Mouse (Mus musculus) liver (tissue): ENCODE measurements around the gene Fkbp9.
"Not testable (repeated sequence)": the region's sequence is repeated elsewhere in the genome, so short reads cannot be mapped to it uniquely, and the experiment has no call there.

ENCODE experiments used
- DNase-seq: peaks from one replicate; pipeline ENCODE4 v3.0.0-alpha.2; 2020; ENCODE audit warnings: mixed read lengths

Gene Fkbp9

DNA sequence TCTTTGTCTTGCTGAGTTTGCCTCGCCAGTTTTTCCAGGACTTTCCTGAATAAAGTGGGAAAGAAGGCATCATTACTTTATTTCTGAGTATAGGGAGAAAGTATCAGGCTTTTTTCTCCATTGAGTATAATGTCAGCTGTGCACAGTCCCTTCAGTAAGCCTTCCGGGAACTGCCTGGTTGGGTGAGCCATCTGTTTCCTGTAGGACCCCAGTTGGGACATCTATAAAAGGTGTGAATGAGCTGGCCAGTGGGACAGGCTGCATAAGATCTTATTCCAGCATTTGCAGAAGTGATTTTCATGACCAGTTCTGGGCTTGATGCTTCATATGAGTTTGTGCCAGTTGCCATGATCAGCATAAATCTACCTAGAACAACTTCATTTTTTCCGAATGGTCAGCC is 11.4 kb downstream of the Fkbp9 start:
- DNase-seq, result no peak

- peak; percentile 56 for DNase-seq
Observed at GRCm38 (mm10) chr6:56844365-56844764, 12.5 kb downstream of the Fkbp9 start.

DNA sequence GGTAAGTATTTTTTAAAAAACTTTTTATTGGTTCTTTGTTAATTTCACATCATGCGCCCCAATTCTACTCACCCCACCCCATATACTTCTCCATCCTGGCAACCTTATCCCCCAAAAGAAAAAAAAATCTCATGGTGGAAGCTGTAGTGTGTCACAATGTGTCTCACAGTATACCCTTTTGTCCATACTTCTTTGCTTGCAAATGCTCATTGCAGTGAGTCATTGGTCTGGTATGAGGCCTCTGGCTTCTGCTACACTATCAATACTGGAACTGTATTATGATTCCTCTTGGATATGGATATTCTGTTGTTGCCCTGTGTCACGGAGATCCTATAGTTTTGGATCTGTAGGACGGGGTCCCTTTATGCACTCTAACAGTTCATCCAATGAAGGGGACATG is 17.1 kb downstream of the Fkbp9 start:
- DNase-seq, result no peak

DNA sequence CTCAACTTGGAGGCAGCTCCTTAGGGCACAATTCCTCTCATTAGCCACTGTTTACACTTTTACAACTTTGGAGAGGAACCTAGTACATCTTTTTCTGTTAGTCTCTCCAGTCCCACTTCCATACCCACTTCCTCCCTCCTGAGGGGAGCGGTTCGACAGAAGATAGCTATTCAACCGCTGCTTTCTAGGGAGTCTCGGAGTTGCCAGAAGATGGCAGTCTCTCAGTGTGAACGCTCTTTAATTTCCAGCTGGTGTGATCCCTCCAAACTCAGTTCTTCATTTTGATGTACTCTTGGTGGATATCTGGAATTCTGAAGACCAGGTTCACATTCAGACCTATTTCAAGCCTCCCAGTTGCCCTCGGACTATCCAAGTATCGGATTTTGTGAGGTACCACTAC is 18.5 kb downstream of the Fkbp9 start:
- DNase-seq, result no peak

GRCm38 (mm10) chr6:56854803-56855202 is 22.9 kb downstream of the Fkbp9 start:
- DNase-seq, result no peak

DNA sequence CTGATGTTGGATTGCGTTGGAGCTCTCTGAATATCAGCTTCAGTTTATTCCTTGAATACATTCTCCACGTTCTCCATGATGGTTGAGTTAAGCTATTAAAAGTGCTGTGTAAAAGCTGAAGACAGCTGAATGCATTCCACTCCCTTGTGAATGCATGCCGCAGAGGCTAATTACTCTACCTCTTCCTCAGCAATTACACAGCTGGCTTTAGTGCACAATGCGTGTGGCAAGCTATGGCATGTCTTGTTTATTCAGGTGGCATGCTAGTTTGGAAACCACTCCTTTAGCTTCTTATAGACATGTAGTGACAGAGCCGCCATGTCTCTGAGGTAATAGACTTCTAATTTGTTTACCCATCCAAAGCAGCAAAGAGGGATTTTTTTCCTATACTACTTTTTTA is 24.9 kb downstream of the Fkbp9 start:
- DNase-seq, result no peak

DNA sequence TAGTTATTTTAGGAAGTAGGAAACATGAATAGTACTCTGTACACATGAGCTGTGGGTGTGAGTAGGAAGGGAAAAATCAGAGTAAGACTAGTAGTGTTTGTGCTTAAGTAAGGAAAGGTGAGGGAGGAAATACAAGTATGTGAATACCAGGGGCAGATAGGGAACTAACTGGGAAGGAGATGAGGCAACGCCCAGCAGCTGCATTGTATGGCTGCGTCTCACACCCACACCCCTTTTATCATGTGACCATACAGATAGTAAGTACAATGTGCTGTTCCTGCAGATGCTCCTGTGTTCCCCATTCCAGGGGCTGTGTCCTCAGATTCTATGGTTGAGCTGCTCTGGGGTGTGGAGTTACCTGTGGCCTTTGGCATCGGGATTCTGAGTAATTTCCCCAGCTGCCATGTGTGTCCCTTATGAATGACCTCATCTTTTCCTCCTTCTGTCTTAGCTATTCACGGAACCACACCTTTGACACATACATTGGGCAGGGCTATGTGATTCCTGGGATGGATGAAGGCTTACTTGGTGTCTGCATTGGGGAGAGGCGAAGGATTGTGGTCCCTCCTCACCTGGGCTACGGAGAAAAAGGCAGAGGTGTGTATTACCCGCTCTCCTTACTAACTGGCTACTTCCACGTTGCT is 28.5 kb downstream of the Fkbp9 start:
- peak; percentile 33 for DNase-seq

DNA sequence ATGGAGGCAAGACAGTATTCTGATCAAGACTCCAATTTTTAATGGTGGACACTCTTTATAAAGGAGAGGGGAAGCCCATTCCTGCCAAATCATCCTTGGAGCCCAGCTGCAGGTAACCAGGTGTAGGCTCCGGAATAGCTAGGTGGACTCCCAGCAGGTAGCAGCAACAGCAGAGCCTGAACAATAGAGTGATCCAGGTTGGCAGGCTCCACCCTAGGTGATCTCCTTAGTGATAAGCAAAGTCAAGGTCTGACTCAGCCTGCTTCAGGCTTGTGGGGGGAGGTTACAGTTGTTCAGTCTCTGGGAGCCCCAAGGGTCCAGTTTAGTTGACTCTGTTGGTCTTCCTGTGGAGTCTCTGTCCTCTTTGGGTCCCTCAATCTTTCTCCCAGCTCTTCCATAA is 35.0 kb downstream of the Fkbp9 start:
- not testable (repeated sequence) for DNase-seq

DNA sequence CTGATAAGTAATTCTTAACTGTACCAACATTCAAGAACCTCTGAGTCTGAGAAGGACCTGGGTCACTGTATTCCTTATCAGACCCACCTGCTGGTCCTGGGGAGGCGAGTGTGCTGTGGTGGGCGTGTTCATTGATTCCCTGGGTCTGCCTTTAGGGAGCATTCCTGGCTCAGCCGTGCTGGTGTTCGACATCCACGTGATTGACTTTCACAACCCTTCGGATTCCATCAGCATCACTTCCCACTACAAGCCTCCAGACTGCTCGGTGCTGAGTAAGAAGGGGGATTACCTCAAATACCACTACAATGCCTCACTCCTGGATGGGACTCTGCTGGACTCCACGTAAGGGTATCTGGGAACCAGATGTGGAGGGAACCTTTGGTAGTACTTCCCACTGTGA is 36.7 kb downstream of the Fkbp9 start:
- peak; percentile 31 for DNase-seq

DNA sequence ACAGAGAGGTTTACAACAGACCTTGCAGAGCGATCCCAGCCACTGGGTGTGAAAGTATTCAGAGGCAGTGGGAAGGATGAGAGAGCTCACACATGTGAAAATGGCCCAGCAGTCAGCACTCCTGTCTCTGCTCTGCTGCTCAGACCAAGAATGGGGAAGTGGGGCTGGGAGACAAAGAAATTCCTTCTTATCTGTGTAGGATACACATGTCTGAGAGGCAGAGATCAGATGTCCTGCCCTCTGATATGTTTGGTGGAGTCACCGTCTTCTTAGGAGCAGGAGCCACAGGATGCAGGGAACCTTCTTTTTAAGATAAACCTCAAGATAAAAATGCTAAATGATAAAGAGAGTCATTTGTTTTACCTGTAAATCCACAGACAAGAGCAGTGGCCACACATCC is 38.2 kb downstream of the Fkbp9 start:
- DNase-seq, result no peak

GRCm38 (mm10) chr6:56876870-56877269 is 45.0 kb downstream of the Fkbp9 start:
- DNase-seq, result peak; percentile 21

GRCm38 (mm10) chr6:56877985-56878384 is 46.1 kb downstream of the Fkbp9 start:
- DNase-seq, result no peak

DNA sequence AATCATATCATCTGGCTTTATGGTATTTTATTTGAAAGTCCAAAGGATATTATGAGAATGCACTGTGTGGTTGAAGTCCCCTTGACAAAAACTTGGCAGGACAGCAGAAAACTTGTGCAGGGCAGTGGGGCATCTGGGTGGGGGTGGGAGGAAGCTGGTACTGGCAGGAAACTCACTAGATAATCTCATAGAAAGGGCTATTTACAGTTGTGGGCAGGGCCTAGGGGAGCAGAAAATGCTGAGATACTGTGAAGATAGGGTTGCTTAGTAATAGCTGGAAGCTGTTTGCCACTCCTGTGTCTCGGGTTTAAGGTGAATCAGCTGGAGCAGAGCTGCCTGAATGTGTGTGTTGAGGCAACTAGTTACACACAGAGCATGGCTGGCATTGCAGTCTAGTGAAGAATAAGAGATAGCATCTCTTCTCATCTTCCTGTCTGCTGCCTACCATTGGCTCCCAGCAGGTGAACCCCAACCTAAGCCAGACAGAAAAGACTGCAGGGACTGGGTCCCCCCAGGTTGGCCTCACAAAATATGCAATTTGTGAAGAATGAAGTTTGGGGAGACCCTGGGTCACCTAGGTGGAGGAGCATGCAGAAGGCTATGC is 47.6 kb downstream of the Fkbp9 start:
- DNase-seq, result peak; percentile 24

- no peak for DNase-seq
Observed at GRCm38 (mm10) chr6:56888561-56888960, 56.7 kb downstream of the Fkbp9 start.

GRCm38 (mm10) chr6:56890762-56891161 is 58.9 kb downstream of the Fkbp9 start:
- DNase-seq, result no peak

- DNase-seq, result no peak
Observed at GRCm38 (mm10) chr6:56899601-56900000, 67.7 kb downstream of the Fkbp9 start.

DNA sequence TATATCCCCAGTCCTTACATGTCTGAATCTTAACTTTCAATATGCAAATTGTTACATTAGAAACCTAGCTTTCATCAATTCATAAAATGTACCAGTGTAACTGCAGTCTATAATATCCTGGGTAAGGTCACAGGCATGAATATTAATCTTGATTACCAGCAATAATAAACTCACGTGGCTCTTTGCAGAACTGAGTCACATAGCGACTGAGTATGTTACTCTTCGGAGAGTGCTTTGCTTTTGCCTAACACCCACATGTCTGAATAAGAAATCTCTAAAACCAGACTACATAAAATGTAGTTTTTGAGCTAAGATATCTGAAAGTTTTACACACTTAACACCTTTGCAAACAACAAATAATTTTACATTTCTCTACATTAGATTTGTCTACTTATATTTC is 69.5 kb downstream of the Fkbp9 start:
- DNase-seq, result no peak

- DNase-seq, result peak; percentile 85
Observed at GRCm38 (mm10) chr6:56901824-56902386, 70.0 kb downstream of the Fkbp9 start.

DNA sequence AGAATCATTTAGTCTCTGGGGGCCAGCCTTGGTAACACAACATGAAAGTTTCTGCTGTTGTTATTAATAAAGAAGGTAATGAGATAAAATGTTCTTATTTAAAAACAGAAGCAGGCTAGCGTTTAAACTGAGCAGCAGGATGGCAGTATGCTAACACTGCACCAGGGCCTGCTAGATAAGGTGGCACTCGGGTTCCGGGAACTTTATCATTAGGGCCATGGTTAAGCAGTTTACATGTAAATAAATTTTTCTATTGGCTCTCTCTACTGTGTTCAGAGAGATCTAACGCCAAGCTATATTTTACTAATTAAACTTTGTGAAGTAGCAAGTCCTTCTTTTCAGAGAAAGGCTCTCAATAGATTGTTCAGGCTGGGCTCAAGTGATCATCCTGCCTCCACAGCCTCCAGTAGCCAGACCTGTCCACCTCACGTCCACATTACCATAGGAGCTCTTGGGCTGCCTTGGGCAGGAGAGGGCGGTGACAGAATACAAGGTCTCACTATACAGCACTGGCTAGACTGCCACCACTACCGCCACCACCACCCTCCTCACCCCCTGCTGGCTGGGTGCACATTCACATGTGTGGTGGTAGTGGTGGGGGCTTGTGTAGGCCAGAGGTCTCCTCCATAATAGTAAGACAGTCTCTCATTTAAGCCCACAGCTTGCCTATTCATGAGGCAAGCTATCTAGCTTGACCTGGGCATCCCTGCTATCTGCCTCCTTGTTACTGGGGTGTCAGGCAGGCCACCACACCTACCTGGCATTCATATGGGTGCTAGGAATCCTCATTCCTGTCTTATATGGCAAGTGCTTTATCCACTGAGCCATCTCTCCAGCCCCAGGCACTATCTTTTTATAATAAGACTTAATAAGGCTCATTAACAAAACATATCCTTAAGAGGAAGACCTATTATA is 71.0 kb downstream of the Fkbp9 start:
- DNase-seq, result peak; percentile 83

- DNase-seq, result no peak
Observed at GRCm38 (mm10) chr6:56903831-56904230, 72.0 kb downstream of the Fkbp9 start.

GRCm38 (mm10) chr6:56904330-56904729 is 72.5 kb downstream of the Fkbp9 start:
- DNase-seq, result no peak

DNA sequence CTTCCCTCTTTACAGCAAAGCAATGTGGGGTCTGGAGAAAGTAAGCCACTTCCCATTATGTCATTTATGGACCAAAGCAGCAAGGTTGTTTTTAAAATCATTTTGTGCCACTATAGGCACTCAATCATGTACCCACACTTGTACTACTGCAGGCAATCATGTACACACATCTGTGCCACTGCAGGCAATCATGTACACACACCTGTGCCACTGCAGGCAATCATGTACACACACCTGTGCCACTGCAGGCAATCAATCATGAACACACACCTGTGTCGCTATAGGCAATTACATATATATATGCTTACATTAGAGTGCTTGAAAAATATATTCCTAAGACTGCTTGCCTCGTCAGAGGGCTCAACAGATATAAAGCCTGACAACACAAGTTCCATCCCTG is 73.1 kb downstream of the Fkbp9 start:
- DNase-seq, result no peak

GRCm38 (mm10) chr6:56905486-56905885 is 73.6 kb downstream of the Fkbp9 start:
- DNase-seq, result no peak
